Mouse (Mus musculus) neutrophil, adult 83 days (primary cell): ENCODE data around the gene Hsd11b1. TPM values are rescaled to one million over a fixed set of nuclear protein-coding genes. Genes with fewer than 3 reads are reported as not detected.

Experiments used
- total RNA-seq, 2 experiments: library from RNA; stranded (reverse); gene quantifications; one replicate each; pipeline ENCODE4 v1.2.4; 2023

Gene Hsd11b1
- 100 to 1,000 TPM in 1 of 2 experiments, 10 to 100 TPM in 1; 92.4 to 102 TPM for total RNA-seq

DNA sequence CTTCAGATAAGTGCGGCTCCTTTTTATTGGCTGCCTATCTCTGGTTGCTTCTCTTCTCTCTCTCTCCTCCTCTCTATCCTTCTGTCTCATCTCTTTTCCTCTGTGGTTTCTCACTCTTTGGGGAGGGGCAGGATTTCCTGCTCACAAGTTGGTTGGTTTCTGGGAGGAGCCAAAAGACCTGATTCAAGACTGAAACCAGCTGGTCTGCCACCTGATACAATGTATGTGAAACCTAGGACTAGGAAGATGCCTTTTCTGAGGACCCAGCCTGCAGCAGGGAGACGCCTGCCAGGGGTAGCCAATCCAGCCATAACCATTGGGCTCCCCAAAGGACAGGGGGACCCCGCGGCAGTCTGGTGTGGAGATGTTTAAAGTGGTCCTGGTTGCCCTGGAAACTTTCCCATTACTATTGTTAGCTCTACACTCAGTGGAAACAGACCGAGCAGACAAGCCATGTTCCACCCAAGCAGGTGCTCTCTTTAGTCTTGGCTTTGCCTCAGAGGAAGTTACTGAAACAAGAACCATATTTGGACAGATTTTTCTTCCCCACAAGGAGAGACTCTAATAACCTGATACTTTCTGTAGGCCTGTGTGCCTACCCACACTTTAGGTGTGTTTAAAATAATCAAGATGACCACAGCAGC, at the start of gene Hsd11b1:
Gene Hsd11b1, minus strand, starts transcription at position 121 of the 644 bp plus-strand sequence.

DNA sequence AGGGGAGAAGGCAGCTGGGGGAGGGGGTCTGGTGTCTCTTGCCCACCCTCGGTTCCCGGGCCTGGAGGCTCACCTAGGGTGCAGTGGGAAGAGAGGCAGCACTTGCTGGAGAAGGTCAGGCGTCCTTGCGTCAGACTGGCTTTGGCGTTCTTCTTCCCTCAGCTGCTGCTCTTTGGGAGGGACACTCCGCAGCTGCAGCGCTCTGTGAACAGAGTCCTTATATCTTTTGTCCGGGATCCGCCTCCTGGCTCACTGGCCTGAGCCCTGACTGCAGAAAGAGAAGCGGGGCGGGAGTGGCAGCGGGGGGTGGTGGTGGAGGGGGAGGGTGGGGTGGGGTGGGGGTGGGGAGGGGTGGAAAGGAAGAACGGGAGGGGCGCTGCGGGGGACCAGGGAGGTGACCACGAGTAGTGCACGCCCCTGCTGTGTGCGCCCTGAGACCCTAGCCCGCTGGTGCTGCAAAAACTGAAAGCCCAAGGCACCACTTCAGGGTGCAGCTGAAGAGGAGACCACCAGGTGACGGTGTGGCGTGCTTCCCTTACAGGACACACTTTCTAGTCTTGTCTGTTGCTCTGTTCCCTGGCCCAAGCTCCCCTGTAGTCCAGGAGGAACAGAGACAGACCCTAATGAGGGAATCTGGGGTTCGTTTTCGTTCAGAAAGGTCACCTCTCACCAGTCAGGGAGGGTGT, 9.2 kb upstream of the Hsd11b1 start, which contains the start of gene G0s2:
Gene G0s2, minus strand, starts transcription at position 302 of the 686 bp plus-strand sequence.

DNA sequence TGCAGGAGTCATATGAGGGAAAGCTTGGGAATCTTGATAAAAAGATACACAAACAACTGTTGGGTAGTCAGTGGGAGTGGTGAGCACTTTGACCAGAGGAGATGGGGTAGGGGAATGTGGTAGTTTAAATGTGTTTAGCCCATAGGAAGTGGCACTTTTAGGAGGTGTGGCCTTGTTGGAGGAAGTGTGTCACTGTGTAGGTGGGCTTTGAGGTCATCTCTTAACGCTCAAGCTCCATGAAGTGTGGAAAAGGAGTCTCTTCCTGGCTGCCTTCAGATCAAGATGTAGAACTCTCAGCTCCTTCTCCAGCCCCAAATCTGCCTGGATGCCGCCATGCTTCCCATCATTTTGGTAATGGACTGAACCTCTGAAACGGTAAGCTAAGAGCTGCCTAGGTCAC, 56.4 kb downstream of the Hsd11b1 start, which contains the start of gene Lamb3:
Gene Lamb3, plus strand, starts transcription at position 197 of the 400 bp plus-strand sequence.

DNA sequence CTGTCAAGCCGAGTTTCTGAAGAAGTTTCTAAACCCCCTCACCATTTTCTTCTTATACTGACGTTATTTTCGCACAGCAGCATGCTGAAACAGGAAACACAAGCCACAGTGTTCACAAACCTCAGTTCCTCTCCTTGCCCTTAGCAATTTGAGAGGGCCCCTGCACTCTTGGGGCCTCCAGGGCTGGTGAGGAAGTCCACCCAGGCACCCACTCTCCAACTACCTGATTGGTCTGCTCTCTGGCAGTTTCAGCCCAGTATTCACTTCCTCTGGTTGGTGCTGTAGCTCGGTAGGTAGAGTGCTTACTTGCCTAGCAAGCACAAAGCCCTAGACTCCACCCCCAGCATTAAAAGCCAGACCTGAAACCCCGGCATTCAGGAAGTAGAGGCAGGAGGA, 62.5 kb downstream of the Hsd11b1 start, which contains the start of gene Traf3ip3:
Gene Traf3ip3, minus strand, starts transcription at position 321 of the 396 bp plus-strand sequence.

Other genes with a start within 250 kb of the Hsd11b1 start
- not detected for gene Syt14, start 228.3 kb downstream of the Hsd11b1 start, total RNA-seq
- 10 to 100 TPM in 1 of 2 experiments, 1 to 10 TPM in 1; 8.3 to 10.7 TPM for gene Diexf, start 133.8 kb downstream of the Hsd11b1 start, total RNA-seq
- gene Irf6, start 111.0 kb downstream of the Hsd11b1 start, total RNA-seq, result not detected
- 1 to 10 TPM; 2.3 to 2.4 TPM for gene A130010J15Rik, start 96.0 kb downstream of the Hsd11b1 start, total RNA-seq
- gene Traf3ip3, start 62.4 kb downstream of the Hsd11b1 start, total RNA-seq, result 100 to 1,000 TPM; 151 to 169 TPM
- gene Lamb3, start 56.4 kb downstream of the Hsd11b1 start, total RNA-seq, result 10 to 100 TPM; 15.7 to 16.2 TPM
- 100 to 1,000 TPM; 180 to 214 TPM for gene G0s2, start 9.1 kb upstream of the Hsd11b1 start, total RNA-seq
- not detected for gene Camk1g, start 106.2 kb upstream of the Hsd11b1 start, total RNA-seq